Mouse (Mus musculus): Measurements from ENCODE around the gene Olfr1295. TPM values are rescaled to one million over a fixed set of nuclear protein-coding genes. Genes with fewer than 3 reads are reported as not detected.

Olfr1295 gene
- polyA plus RNA-seq (2015; fragmentation: Nextera tagmentation; extraction: Ambion mirVana): not detected in 2 replicates

DNA sequence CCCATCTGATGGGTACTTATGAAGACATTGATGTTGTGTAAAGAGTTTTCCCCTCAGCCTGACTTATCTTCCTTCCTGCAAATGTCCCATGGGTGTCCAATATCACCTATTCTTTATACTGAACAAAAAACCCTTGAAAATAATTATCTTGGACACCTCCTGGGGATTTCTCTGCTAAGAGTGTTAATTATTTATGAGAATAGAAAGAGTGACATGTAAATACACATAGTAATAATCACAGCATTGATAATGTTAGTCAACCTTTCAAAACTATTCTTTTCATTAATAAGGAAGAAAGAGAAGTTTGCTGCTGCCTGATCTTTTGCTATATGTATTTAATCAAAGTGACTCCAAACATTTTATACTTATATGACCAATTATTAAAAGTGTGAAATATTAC lies at the start of gene Olfr1295:
Olfr1295 (minus strand) TSS at position 101 of the 400 bp plus-strand sequence.
- Histone ChIP-seq H3K27ac (no peak within 1 kb of the TSS), H3K4me3 (no peak within 1 kb of the TSS), H3K4me2 (no peak within 1 kb of the TSS), H3K36me3 (no peaks in the 10 kb centered on the region), H3K9me3 (replicated peaks) (no peaks in the 10 kb centered on the region), H3K4me1 (replicated peaks) (no peaks in the 10 kb centered on the region), H3K27me3 (no peaks in the 10 kb centered on the region), H3K9ac (no peak within 1 kb of the TSS)
- ATAC-seq (replicated peaks; ENCODE audit: insufficient number of reproducible peaks, insufficient read depth, low FRiP score, low read depth): no peak

DNA sequence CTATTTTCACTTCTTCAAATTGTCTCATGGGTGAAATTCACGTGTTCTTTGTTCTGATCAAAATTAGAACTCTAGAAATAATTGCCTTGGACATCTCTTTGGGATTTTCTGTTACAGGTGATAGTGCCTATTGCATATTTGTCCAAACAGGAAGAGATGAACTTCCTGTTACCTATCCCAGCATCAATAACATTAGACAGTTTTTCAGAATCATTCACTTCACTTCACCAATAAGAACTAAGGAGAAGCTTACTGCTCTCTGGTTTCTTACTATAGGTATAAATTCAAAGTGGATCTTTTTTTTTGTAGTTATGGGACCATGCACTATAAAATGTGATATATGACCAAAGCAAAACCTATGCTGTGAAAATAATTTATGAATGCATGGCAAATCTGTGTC lies 29.3 kb downstream of the Olfr1295 start, which contains the start of gene Olfr1294:
Olfr1294 (minus strand) TSS at position 101 of the 400 bp plus-strand sequence.
- no peak within 1 kb of the TSS for H3K9ac ChIP-seq
- H3K4me3 ChIP-seq: no peak within 1 kb of the TSS
- H3K4me1 ChIP-seq (replicated peaks): no peaks in the 10 kb centered on the region
- 37% methylated on average over 1 of the region's 1 CpGs for WGBS
- no peak for ATAC-seq (replicated peaks; ENCODE audit: insufficient number of reproducible peaks, insufficient read depth, low FRiP score, low read depth)
- H3K36me3 ChIP-seq: no peaks in the 10 kb centered on the region
- no peak within 1 kb of the TSS for H3K4me2 ChIP-seq
- H3K9me3 ChIP-seq (replicated peaks): no peaks in the 10 kb centered on the region
- H3K27ac ChIP-seq: no peak within 1 kb of the TSS
- H3K27me3 ChIP-seq: no peaks in the 10 kb centered on the region

DNA sequence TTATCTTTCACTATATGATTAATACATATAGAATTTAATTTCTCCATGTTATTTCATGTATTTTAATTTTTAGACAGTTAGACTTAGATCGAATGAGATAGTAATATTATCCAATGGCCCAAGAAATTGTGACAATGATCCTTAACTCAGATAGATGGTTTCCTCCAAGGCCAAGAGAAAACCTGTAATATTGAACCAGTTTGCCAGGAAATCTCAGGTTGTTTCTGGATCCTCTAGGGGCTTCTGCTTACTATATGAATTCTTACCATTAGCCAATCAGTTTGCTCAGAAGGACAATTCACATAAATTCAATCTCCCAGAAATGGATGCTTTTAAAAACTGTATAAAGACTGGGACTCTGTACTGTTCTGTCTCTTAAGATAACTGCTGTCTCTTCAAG lies 44.6 kb downstream of the Olfr1295 start, which contains the start of gene Olfr1293-ps:
Olfr1293-ps (plus strand) TSS at position 301 of the 400 bp plus-strand sequence.
- Histone ChIP-seq H3K4me3 (no peak within 1 kb of the TSS), H3K27me3 (no peaks in the 10 kb centered on the region), H3K9ac (no peak within 1 kb of the TSS), H3K4me1 (replicated peaks) (no peaks in the 10 kb centered on the region), H3K36me3 (no peaks in the 10 kb centered on the region), H3K27ac (no peak within 1 kb of the TSS), H3K4me2 (no peak within 1 kb of the TSS), H3K9me3 (replicated peaks) (no peaks in the 10 kb centered on the region)
- WGBS: 81% methylated on average over 1 of the region's 1 CpGs
- ATAC-seq (replicated peaks; ENCODE audit: insufficient number of reproducible peaks, insufficient read depth, low FRiP score, low read depth): no peak

DNA sequence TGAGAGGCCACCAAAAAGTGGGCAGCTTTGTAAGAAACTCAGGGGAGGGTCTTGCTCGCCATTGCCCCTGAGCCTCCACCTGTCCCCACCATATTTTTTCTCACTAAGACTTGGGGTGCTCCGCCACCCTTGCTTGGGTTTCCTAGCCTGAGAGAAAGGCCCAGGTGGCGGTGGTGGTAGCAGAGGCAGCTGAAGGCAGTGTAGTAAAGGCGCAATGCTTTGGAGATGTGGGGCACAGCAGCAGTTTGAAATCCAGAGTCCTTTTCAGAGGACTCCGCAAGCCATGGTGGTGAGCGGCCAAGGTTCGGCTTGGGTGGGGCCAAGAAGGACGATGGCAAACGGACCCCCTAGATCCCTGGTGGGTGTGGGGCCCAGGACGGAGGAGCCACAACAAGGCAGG lies 52.0 kb downstream of the Olfr1295 start:
- H3K9ac ChIP-seq: no peak overlapping the region
- no peak overlapping the region for H3K27ac ChIP-seq
- no peak overlapping the region for H3K4me3 ChIP-seq
- H3K27me3 ChIP-seq: no peaks in the 10 kb centered on the region
- 84% methylated on average over 10 of the region's 10 CpGs for WGBS
- no peaks in the 10 kb centered on the region for H3K4me1 ChIP-seq (replicated peaks)
- no peak overlapping the region for H3K4me2 ChIP-seq
- H3K9me3 ChIP-seq (replicated peaks): no peaks in the 10 kb centered on the region
- no peaks in the 10 kb centered on the region for H3K36me3 ChIP-seq
- ATAC-seq (replicated peaks; ENCODE audit: insufficient number of reproducible peaks, insufficient read depth, low FRiP score, low read depth): no peak

Other genes with a start within 250 kb of the Olfr1295 start
- gene Olfr1281, start 243.2 kb downstream of the Olfr1295 start, polyA plus RNA-seq (2015; fragmentation: Nextera tagmentation; extraction: Ambion mirVana): not detected in 2 replicates
- gene Olfr1282, start 233.6 kb downstream of the Olfr1295 start, polyA plus RNA-seq (2015; fragmentation: Nextera tagmentation; extraction: Ambion mirVana): not detected in 2 replicates
- not detected in 2 replicates for gene Olfr1283, start 202.9 kb downstream of the Olfr1295 start, polyA plus RNA-seq (2015; fragmentation: Nextera tagmentation; extraction: Ambion mirVana)
- not detected in 2 replicates for gene Olfr1284, start 194.2 kb downstream of the Olfr1295 start, polyA plus RNA-seq (2015; fragmentation: Nextera tagmentation; extraction: Ambion mirVana)
- not detected in 2 replicates for gene Olfr1286, start 146.6 kb downstream of the Olfr1295 start, polyA plus RNA-seq (2015; fragmentation: Nextera tagmentation; extraction: Ambion mirVana)
- gene Olfr1287, start 120.5 kb downstream of the Olfr1295 start, polyA plus RNA-seq (2015; fragmentation: Nextera tagmentation; extraction: Ambion mirVana): not detected in 2 replicates
- gene Olfr1288, start 95.6 kb downstream of the Olfr1295 start, polyA plus RNA-seq (2015; fragmentation: Nextera tagmentation; extraction: Ambion mirVana): not detected in 2 replicates
- gene Olfr1289, start 88.9 kb downstream of the Olfr1295 start, polyA plus RNA-seq (2015; fragmentation: Nextera tagmentation; extraction: Ambion mirVana): not detected in 2 replicates
- gene Olfr1290, start 75.9 kb downstream of the Olfr1295 start, polyA plus RNA-seq (2015; fragmentation: Nextera tagmentation; extraction: Ambion mirVana): not detected in 2 replicates
- not detected in 2 replicates for gene Olfr1291-ps1, start 72.5 kb downstream of the Olfr1295 start, polyA plus RNA-seq (2015; fragmentation: Nextera tagmentation; extraction: Ambion mirVana)
- gene Olfr1293-ps, start 44.5 kb downstream of the Olfr1295 start, polyA plus RNA-seq (2015; fragmentation: Nextera tagmentation; extraction: Ambion mirVana): not detected in 2 replicates
- not detected in 2 replicates for gene Olfr1294, start 29.4 kb downstream of the Olfr1295 start, polyA plus RNA-seq (2015; fragmentation: Nextera tagmentation; extraction: Ambion mirVana)
- gene Olfr1297, start 56.8 kb upstream of the Olfr1295 start, polyA plus RNA-seq (2015; fragmentation: Nextera tagmentation; extraction: Ambion mirVana): not detected in 2 replicates
- gene Olfr1298, start 79.5 kb upstream of the Olfr1295 start, polyA plus RNA-seq (2015; fragmentation: Nextera tagmentation; extraction: Ambion mirVana): not detected in 2 replicates
- gene Olfr1299, start 91.7 kb upstream of the Olfr1295 start, polyA plus RNA-seq (2015; fragmentation: Nextera tagmentation; extraction: Ambion mirVana): not detected in 2 replicates
- not detected in 2 replicates for gene Olfr1301, start 181.3 kb upstream of the Olfr1295 start, polyA plus RNA-seq (2015; fragmentation: Nextera tagmentation; extraction: Ambion mirVana)
- not detected in 2 replicates for gene Olfr1302, start 207.7 kb upstream of the Olfr1295 start, polyA plus RNA-seq (2015; fragmentation: Nextera tagmentation; extraction: Ambion mirVana)

Measured in heart, embryonic 15.5 days (tissue).